Mouse (Mus musculus) gastrocnemius, postnatal 10 days (tissue): ENCODE measurements at regions not wholly inside any gene's neighbourhood (a gene's known extent, or its start where the extent isn't known, plus 50 kb on each side); places are given as distances from the start of the nearest gene placed in this dataset.

Source experiments
- DNase-seq: peaks from one replicate; pipeline ENCODE4 v3.0.0; 2021; ENCODE audit warnings: mixed read lengths

GRCm38 (mm10) chr4:30776816-30777442, 1187.0 kb upstream of the Map3k7 start:
- DNase-seq: no peak

- DNase-seq: no peak
These were observed 1182.2 kb upstream of the Map3k7 start for GRCm38 (mm10) chr4:30781649-30782048.

- no peak for DNase-seq
These were observed 1173.8 kb upstream of the Map3k7 start for GRCm38 (mm10) chr4:30789976-30790657.

- DNase-seq: no peak
These were observed 1154.1 kb upstream of the Map3k7 start for GRCm38 (mm10) chr4:30809798-30810197.

GRCm38 (mm10) chr4:30855361-30856056, 1108.4 kb upstream of the Map3k7 start:
- no peak for DNase-seq

GRCm38 (mm10) chr4:30904966-30905365, 1058.9 kb upstream of the Map3k7 start:
- no peak for DNase-seq

GRCm38 (mm10) chr4:30922944-30923343, 1041.0 kb upstream of the Map3k7 start:
- DNase-seq: no peak

GRCm38 (mm10) chr4:30932358-30932757, 1031.5 kb upstream of the Map3k7 start:
- no peak for DNase-seq

GRCm38 (mm10) chr4:30933030-30933987, 1030.6 kb upstream of the Map3k7 start:
- DNase-seq: no peak

GRCm38 (mm10) chr4:30983611-30984010, 980.3 kb upstream of the Map3k7 start:
- no peak for DNase-seq

GRCm38 (mm10) chr4:31012006-31012405, 951.9 kb upstream of the Map3k7 start:
- DNase-seq: no peak

- DNase-seq: no peak
These were observed 911.7 kb upstream of the Map3k7 start for GRCm38 (mm10) chr4:31052077-31052677.

- DNase-seq: no peak
These were observed 887.7 kb upstream of the Map3k7 start for GRCm38 (mm10) chr4:31076236-31076635.

- no peak for DNase-seq
These were observed 842.3 kb upstream of the Map3k7 start for GRCm38 (mm10) chr4:31121586-31121985.

GRCm38 (mm10) chr4:31143166-31143565, 820.7 kb upstream of the Map3k7 start:
- no peak for DNase-seq

GRCm38 (mm10) chr4:31167431-31167830, 796.5 kb upstream of the Map3k7 start:
- no peak for DNase-seq

GRCm38 (mm10) chr4:31168357-31168756, 795.5 kb upstream of the Map3k7 start:
- no peak for DNase-seq

- no peak for DNase-seq
These were observed 792.7 kb upstream of the Map3k7 start for GRCm38 (mm10) chr4:31171190-31171589.

- no peak for DNase-seq
These were observed 766.0 kb upstream of the Map3k7 start for GRCm38 (mm10) chr4:31197852-31198251.

- no peak for DNase-seq
These were observed 760.6 kb upstream of the Map3k7 start for GRCm38 (mm10) chr4:31203286-31203685.

- no peak for DNase-seq
These were observed 758.4 kb upstream of the Map3k7 start for GRCm38 (mm10) chr4:31205332-31205970.
